Mouse (Mus musculus) lung, postnatal 0 days (tissue): ENCODE data around the gene Hdac9.

ENCODE experiments used
- CTCF ChIP-seq: IDR thresholded peaks from 2 replicates; pipeline ENCODE4 v1.5.1; 2016; ENCODE audit warnings: antibody characterized with exemption, mild to moderate bottlenecking
- EP300 ChIP-seq: IDR thresholded peaks from 2 replicates; pipeline ENCODE4 v1.6.1; 2016; ENCODE audit warnings: antibody characterized with exemption, mild to moderate bottlenecking, control low read depth

DNA sequence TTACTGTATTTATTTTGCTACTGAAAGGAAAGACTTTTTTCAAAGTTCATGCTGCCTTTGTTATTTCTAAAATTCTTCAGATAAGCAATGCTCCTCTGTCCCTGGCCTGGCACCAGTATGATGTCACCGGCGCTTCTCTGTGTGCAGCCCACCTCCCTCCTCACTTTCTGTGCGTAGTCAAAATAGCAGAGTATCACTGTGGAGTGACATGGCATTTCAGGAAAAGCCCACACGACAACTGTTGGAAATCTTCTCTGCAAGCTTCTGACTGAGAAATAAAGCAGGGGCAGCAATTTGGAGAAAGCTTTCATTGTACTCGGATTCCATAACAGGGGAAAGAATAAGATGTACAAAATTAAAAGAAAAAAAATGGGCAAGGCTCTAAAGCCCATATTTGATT is 302.1 kb downstream of the Hdac9 start:
- no peak for TF ChIP-seq CTCF
- no peak for TF ChIP-seq EP300
